ENCODE assay signal across 12 mouse cellular contexts in genomic region chr17:28344050-28344607, GRCm38 (mm10). TPM values are rescaled to one million over a fixed set of nuclear protein-coding genes. Genes with fewer than 3 reads are reported as not detected.
DNase-seq lines count a peak whose midpoint lies in the region; ATAC-seq and TF ChIP-seq lines count a peak whose summit lies in the region.
"Had no signal": no experiment of that assay in that cellular context is flagged by ENCODE, and none has a peak within 500 bp of the region (broad histone marks: within the 10 kb centered on the region; RNA-seq: fewer than 3 reads in every experiment).

No protein-coding gene starts in this region.

- peaks cover 89% of the 10 kb centered on the region for H3K4me1 ChIP-seq in E14TG2a.4 (replicated peaks; ENCODE audit: low read depth, low read length)
- H3K4me1 ChIP-seq in heart, embryonic 14.5 days (ENCODE audit: control insufficient read depth in 2 of 2, insufficient read depth in 2 of 2, low read length in 2 of 2), result peaks cover 50 to 74% of the 10 kb centered on the region in 2 experiments
- peaks cover 88% of the 10 kb centered on the region for H3K4me1 ChIP-seq in limb, embryonic 13.5 days

- no peaks in the 10 kb centered on the region for H3K9me3 ChIP-seq in E14TG2a.4 (ENCODE audit: low read length)
- H3K9me3 ChIP-seq in heart, embryonic 14.5 days (ENCODE audit: control insufficient read depth, low read length), result no peaks in the 10 kb centered on the region
- H3K9me3 ChIP-seq in limb, embryonic 13.5 days, result no peaks in the 10 kb centered on the region

- H3K27me3 ChIP-seq in E14TG2a.4 (ENCODE audit: insufficient read depth, low read length), result peaks cover 84% of the 10 kb centered on the region
- H3K27me3 ChIP-seq in heart, embryonic 14.5 days (ENCODE audit: control insufficient read depth, insufficient read depth, low read length), result no peaks in the 10 kb centered on the region
- no peaks in the 10 kb centered on the region for H3K27me3 ChIP-seq in limb, embryonic 13.5 days

- DNase-seq in heart, adult 11 months, result peak; percentile 96
- no peak for DNase-seq in heart, adult 8-10 months (ENCODE audit: low spot score)
- DNase-seq in cerebellum, adult 11-12 months, result no peak
- DNase-seq in spleen, postnatal 10 days (ENCODE audit: low spot score in 2 of 2), result no peak
- DNase-seq in urinary bladder, adult 2 months (ENCODE audit: low spot score), result no peak
- DNase-seq: cerebellum, postnatal 25 days; midbrain, embryonic 14.5 days had no signal

- no peak for TF ChIP-seq CTCF in E14TG2a.4 (conservative IDR thresholded peaks at IDR 0.05; ENCODE audit: low read length)

- peak overlapping the region; percentile 68 for H3K9ac ChIP-seq in heart, embryonic 14.5 days (ENCODE audit: low read length)
- H3K9ac ChIP-seq in limb, embryonic 13.5 days, result peak overlapping the region; percentile 53

- peaks cover 5% of the 10 kb centered on the region for H3K36me3 ChIP-seq in E14TG2a.4 (ENCODE audit: insufficient read depth, low read length)
- H3K36me3 ChIP-seq in heart, embryonic 14.5 days (ENCODE audit: control insufficient read depth, insufficient read depth, low read length), result peaks cover 11% of the 10 kb centered on the region
- peaks cover 20% of the 10 kb centered on the region for H3K36me3 ChIP-seq in limb, embryonic 13.5 days

- WGBS in heart, embryonic 14.5 days, result 17% methylated on average over 4 of the region's 4 CpGs
- WGBS in limb, embryonic 13.5 days, result 32% methylated on average over 4 of the region's 4 CpGs

- ATAC-seq in heart, embryonic 14.5 days (ENCODE audit: insufficient number of reproducible peaks, insufficient read depth, low FRiP score, low read depth), result peak; percentile 35; the same call in 1 of the 2 replicates
- no peak for ATAC-seq in limb, embryonic 13.5 days (ENCODE audit: low FRiP score, low read depth)

- H3K27ac ChIP-seq in heart, embryonic 14.5 days (replicated peaks in 1 of 2; ENCODE audit: control insufficient read depth in 1 of 2, insufficient read depth in 1 of 2, low read depth in 2 of 2, low read length in 2 of 2), result peak overlapping the region; percentile 80 to 82
- H3K27ac ChIP-seq in limb, embryonic 13.5 days, result peak overlapping the region; percentile 22; the same call in 1 of the 2 replicates

- peak overlapping the region; percentile 29 for H3K4me2 ChIP-seq in heart, embryonic 14.5 days (ENCODE audit: low read length)
- peak overlapping the region; percentile 61 for H3K4me2 ChIP-seq in limb, embryonic 13.5 days (replicated peaks)

- peak overlapping the region; percentile 62; the same call in 1 of the 2 replicates for H3K4me3 ChIP-seq in E14TG2a.4 (replicated peaks; ENCODE audit: low read length)
- H3K4me3 ChIP-seq in heart, embryonic 14.5 days (ENCODE audit: control insufficient read depth in 1 of 2, insufficient read depth in 1 of 2, low read depth in 1 of 2, low read length in 2 of 2), result no peak overlapping the region
- no peak overlapping the region for H3K4me3 ChIP-seq in limb, embryonic 13.5 days

RNA-seq across cellular contexts. Expression of gene Tead3, which starts 6.5 kb away (rescaled TPM):
- 10 to 100 TPM in 3 of 4 experiments, 1 to 10 TPM in 1; 8.4 to 15.6 (median 11.7) TPM for total RNA-seq in heart, adult 8-10 months (2022)
- 5.4 and 7.2 TPM in 2 replicates for polyA plus RNA-seq in heart, embryonic 14.5 days (2014; fragmentation: Nextera tagmentation; extraction: Ambion mirVana)
- polyA plus RNA-seq in limb, embryonic 13.5 days (2015; fragmentation: Nextera tagmentation; extraction: Ambion mirVana), result 14.9 and 15.4 TPM in 2 replicates
- polyA plus RNA-seq in urinary bladder, adult 2 months (2012; rRNA removed), result 41.6 and 64.2 TPM in 2 replicates

RNA-seq across cellular contexts. Expression of gene Rpl10a, which starts 15.9 kb away (rescaled TPM):
- total RNA-seq in heart, adult 8-10 months (2022), result 100 to 1,000 TPM; 377 to 423 (median 382) TPM
- 440 and 513 TPM in 2 replicates for polyA plus RNA-seq in heart, embryonic 14.5 days (2014; fragmentation: Nextera tagmentation; extraction: Ambion mirVana)
- polyA plus RNA-seq in limb, embryonic 13.5 days (2015; fragmentation: Nextera tagmentation; extraction: Ambion mirVana), result 580 and 609 TPM in 2 replicates
- polyA plus RNA-seq in urinary bladder, adult 2 months (2012; rRNA removed), result 1,892 and 2,281 TPM in 2 replicates

RNA-seq across cellular contexts. Expression of gene Tulp1, which starts 20.9 kb away (rescaled TPM):
- not detected for total RNA-seq in heart, adult 8-10 months (2022)
- 3.3 and 3.4 TPM in 2 replicates for polyA plus RNA-seq in heart, embryonic 14.5 days (2014; fragmentation: Nextera tagmentation; extraction: Ambion mirVana)
- 7.1 and 7.5 TPM in 2 replicates for polyA plus RNA-seq in limb, embryonic 13.5 days (2015; fragmentation: Nextera tagmentation; extraction: Ambion mirVana)
- 0.65 and 0.84 TPM in 2 replicates for polyA plus RNA-seq in urinary bladder, adult 2 months (2012; rRNA removed)
- total RNA-seq: gastrocnemius, adult 18-20 months; layer of hippocampus, postnatal 14 days had no signal

RNA-seq across cellular contexts. Expression of gene Fance, which starts 30.8 kb away (rescaled TPM):
- total RNA-seq in heart, adult 8-10 months (2022), result 10 to 100 TPM in 3 of 4 experiments, 1 to 10 TPM in 1; 9.2 to 15.2 (median 12.3) TPM
- polyA plus RNA-seq in heart, embryonic 14.5 days (2014; fragmentation: Nextera tagmentation; extraction: Ambion mirVana), result 17.8 and 19.5 TPM in 2 replicates
- 36.0 and 37.3 TPM in 2 replicates for polyA plus RNA-seq in limb, embryonic 13.5 days (2015; fragmentation: Nextera tagmentation; extraction: Ambion mirVana)
- 11.6 and 18.0 TPM in 2 replicates for polyA plus RNA-seq in urinary bladder, adult 2 months (2012; rRNA removed)
